Mouse (Mus musculus): ENCODE data around the gene Rgs21. TPM values are rescaled to one million over a fixed set of nuclear protein-coding genes. Genes with fewer than 3 reads are reported as not detected.

Gene Rgs21
- total and polyA plus RNA-seq, 2 experiments from 2014 or later: not detected

GRCm38 (mm10) chr1:144498051-144498450 is 69.4 kb downstream of the Rgs21 start:
- Histone ChIP-seq H3K27ac (no peak overlapping the region), H3K4me3 (ENCODE audit: low read length) (no peak overlapping the region), H3K36me3 (ENCODE audit: insufficient read depth, low read length) (no peaks in the 10 kb centered on the region), H3K9ac (replicated peaks; ENCODE audit: low read length) (no peak overlapping the region), H3K27me3 (ENCODE audit: insufficient read depth, low read length) (no peaks in the 10 kb centered on the region), H3K4me1 (ENCODE audit: insufficient read depth, low read length) (no peaks in the 10 kb centered on the region), H3K9me3 (ENCODE audit: low read length) (no peaks in the 10 kb centered on the region; the same call in 1 of the 2 replicates), H3K4me2 (ENCODE audit: low read depth, low read length) (no peak overlapping the region)
- ATAC-seq (no peak), DNase-seq (ENCODE audit: low spot score) (no peak)
- no peak for TF ChIP-seq CTCF (IDR thresholded peaks at IDR 0.05; ENCODE audit: low read depth)
- WGBS: 33% methylated on average over 3 of the region's 3 CpGs

GRCm38 (mm10) chr1:144493336-144493735 is 74.1 kb downstream of the Rgs21 start:
- no peaks in the 10 kb centered on the region for H3K4me1 ChIP-seq (ENCODE audit: insufficient read depth, low read length)
- 90% methylated on average over 1 of the region's 1 CpGs for WGBS
- H3K4me2 ChIP-seq (ENCODE audit: low read depth, low read length): no peak overlapping the region
- H3K27ac ChIP-seq: no peak overlapping the region
- H3K9me3 ChIP-seq (ENCODE audit: low read length): no peaks in the 10 kb centered on the region; the same call in 1 of the 2 replicates
- no peak overlapping the region for H3K9ac ChIP-seq (replicated peaks; ENCODE audit: low read length)
- DNase-seq (ENCODE audit: low spot score): no peak
- no peak for TF ChIP-seq CTCF (IDR thresholded peaks at IDR 0.05; ENCODE audit: low read depth)
- no peak for ATAC-seq
- no peak overlapping the region for H3K4me3 ChIP-seq (ENCODE audit: low read length)
- no peaks in the 10 kb centered on the region for H3K27me3 ChIP-seq (ENCODE audit: insufficient read depth, low read length)
- H3K36me3 ChIP-seq (ENCODE audit: insufficient read depth, low read length): no peaks in the 10 kb centered on the region

GRCm38 (mm10) chr1:144488223-144488835 is 79.1 kb downstream of the Rgs21 start:
- DNase-seq (ENCODE audit: low spot score) (no peak), ATAC-seq (no peak)
- Histone ChIP-seq H3K4me2 (ENCODE audit: low read depth, low read length) (no peak overlapping the region), H3K9me3 (ENCODE audit: low read length) (no peaks in the 10 kb centered on the region), H3K27me3 (ENCODE audit: insufficient read depth, low read length) (no peaks in the 10 kb centered on the region), H3K27ac (no peak overlapping the region), H3K4me1 (ENCODE audit: insufficient read depth, low read length) (no peaks in the 10 kb centered on the region), H3K36me3 (ENCODE audit: insufficient read depth, low read length) (no peaks in the 10 kb centered on the region), H3K4me3 (ENCODE audit: low read length) (no peak overlapping the region), H3K9ac (replicated peaks; ENCODE audit: low read length) (no peak overlapping the region)
- TF ChIP-seq CTCF (IDR thresholded peaks at IDR 0.05; ENCODE audit: low read depth): no peak
- WGBS: 59% methylated on average over 5 of the region's 5 CpGs

Other genes with a start within 250 kb of the Rgs21 start
- not detected in 2 replicates for gene Rgs18, start 207.8 kb upstream of the Rgs21 start, total RNA-seq (2014; rRNA removed)
- gene Rgs18, start 207.8 kb upstream of the Rgs21 start, polyA plus RNA-seq (2015; fragmentation: Nextera tagmentation; extraction: Ambion mirVana): 0.14 and 0.20 TPM in 2 replicates

All from hindbrain, postnatal 0 days (tissue).